Mouse (Mus musculus) heart, embryonic 10.5 days (tissue): ENCODE measurements around the gene Itpkb. TPM values are rescaled to one million over a fixed set of nuclear protein-coding genes. Genes with fewer than 3 reads are reported as not detected.

Experiments
- DNase-seq: peaks from one replicate; pipeline ENCODE4 v3.0.0-alpha.2; 2017; ENCODE audit warnings: low spot score
- H3K27ac ChIP-seq: fragments of 300-500 bp; sonication (generic); 2 replicates; pipeline ENCODE4 v1.5.1; 2016; ENCODE audit warnings: mild to moderate bottlenecking
- H3K27me3 ChIP-seq: fragments of 300-500 bp; sonication (generic); 2 replicates; pipeline ENCODE4 v1.6.1; 2016; ENCODE audit warnings: mild to moderate bottlenecking; ENCODE audit not compliant: poor library complexity, insufficient read depth, severe bottlenecking
- H3K36me3 ChIP-seq: fragments of 300-500 bp; sonication (generic); 2 replicates; pipeline ENCODE4 v1.6.1; 2016; ENCODE audit warnings: mild to moderate bottlenecking, moderate library complexity
- H3K4me1 ChIP-seq: fragments of 300-500 bp; sonication (generic); 2 replicates; pipeline ENCODE4 v1.6.1; 2016; ENCODE audit warnings: mild to moderate bottlenecking
- H3K4me3 ChIP-seq: fragments of 300-500 bp; sonication (generic); 2 replicates; pipeline ENCODE4 v1.5.1; 2016; ENCODE audit warnings: mild to moderate bottlenecking, moderate library complexity
- H3K9me3 ChIP-seq: fragments of 300-500 bp; sonication (generic); 2 replicates; pipeline ENCODE4 v1.6.1; 2016; ENCODE audit warnings: mild to moderate bottlenecking, moderate library complexity
- WGBS: fragments of 180-500 bp; shearing (Covaris S2); methylation state at CpG from one replicate; pipeline ENCODE4 v1.1.7; 2016; 5-methylcytosine and 5-hydroxymethylcytosine counted together
- polyA plus RNA-seq: library from polyadenylated mRNA; unstranded; fragments of >200 nt; fragmentation: Nextera tagmentation; extraction: Ambion mirVana; gene quantifications from 2 replicates; pipeline ENCODE4 v1.2.1, GENCODE M21; 2016

Gene Itpkb
- polyA plus RNA-seq, 1 experiment from 2014 or later, result 4.6 TPM

DNA sequence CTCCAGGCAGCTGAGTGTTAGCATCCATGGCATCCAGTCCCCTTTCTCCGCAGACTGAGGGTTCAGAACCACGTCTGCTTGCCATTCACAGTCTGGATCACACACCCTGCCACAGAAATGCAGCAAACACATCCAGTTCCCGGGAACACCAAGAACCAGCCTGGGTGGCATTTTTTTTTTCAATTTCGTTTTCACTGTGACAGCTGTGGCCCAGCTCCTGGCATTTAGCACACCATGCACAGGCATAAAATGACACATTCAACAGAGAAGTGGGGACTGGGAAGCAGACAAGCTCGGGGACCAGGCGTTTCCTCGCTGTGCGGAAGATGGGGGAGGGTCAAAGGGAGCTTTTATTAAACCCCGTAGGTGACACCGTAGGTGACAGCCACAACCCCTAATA lies 97.4 kb downstream of the Itpkb start:
- 64% methylated on average over 10 of the region's 10 CpGs for WGBS
- DNase-seq, result no peak
- no peak overlapping the region for H3K27ac ChIP-seq

DNA sequence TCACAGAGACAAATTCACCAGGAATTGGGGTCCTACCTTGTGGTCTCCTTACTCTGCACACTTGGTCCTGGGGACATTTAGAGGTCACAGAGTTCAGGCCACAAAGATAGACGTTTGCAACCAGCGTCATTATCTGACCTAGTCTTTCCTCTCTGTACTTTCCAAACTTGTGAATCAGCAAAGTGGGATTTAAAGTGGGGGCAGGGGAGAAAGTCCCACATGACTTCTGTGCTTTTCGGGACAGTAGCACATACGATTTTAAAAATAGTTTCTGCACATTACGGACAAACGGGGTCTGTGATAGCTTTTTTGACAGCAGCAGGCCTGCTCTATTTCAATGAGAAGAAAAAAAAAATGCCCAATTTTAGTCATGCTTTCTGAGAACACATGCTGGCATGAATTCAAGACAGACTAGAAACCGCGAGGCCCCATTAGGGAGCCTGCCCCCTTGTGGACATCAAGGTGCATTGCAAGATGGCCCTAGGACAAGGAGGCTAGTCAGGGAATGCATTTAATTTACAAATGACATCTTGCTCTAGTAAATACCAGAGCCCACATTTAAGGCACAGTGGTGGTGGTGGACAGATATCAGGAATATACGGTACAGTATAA lies 97.9 kb downstream of the Itpkb start:
- peaks cover 26% of the 10 kb centered on the region for H3K4me1 ChIP-seq
- peaks cover 34% of the 10 kb centered on the region for H3K27me3 ChIP-seq
- H3K4me3 ChIP-seq, result no peak overlapping the region
- no peaks in the 10 kb centered on the region for H3K36me3 ChIP-seq
- 19% methylated on average over 9 of the region's 9 CpGs for WGBS
- no peaks in the 10 kb centered on the region for H3K9me3 ChIP-seq
- DNase-seq, result no peak
- no peak overlapping the region for H3K27ac ChIP-seq

More for the DNA sequence above, 97.4 kb downstream of the Itpkb start:
- no peaks in the 10 kb centered on the region for H3K9me3 ChIP-seq
- H3K4me3 ChIP-seq, result no peak overlapping the region
- H3K36me3 ChIP-seq, result no peaks in the 10 kb centered on the region
- H3K4me1 ChIP-seq, result peaks cover 26% of the 10 kb centered on the region
- peaks cover 29% of the 10 kb centered on the region for H3K27me3 ChIP-seq

DNA sequence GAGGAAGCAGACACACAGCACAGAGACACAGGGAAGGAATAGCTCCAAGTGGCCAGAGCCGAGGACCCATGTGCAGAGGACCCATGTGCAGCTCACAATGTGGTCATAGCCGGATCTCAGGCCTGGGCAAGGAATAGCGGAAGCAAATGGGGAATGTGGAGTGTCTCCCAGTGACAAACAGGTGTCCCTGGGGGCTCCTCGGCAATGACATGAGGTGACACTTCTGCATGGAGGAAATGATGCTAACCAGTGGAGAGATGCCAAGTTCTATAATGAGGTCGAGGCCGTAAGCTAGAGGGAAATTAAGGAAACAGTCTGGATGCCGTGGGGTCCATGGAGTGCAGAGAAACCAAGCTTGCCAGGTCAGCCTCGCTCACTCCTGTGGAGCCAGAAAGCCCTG lies 98.6 kb downstream of the Itpkb start:
- no peak for DNase-seq
- Histone ChIP-seq H3K4me1 (peaks cover 25% of the 10 kb centered on the region), H3K9me3 (no peaks in the 10 kb centered on the region), H3K4me3 (no peak overlapping the region), H3K36me3 (no peaks in the 10 kb centered on the region), H3K27ac (no peak overlapping the region), H3K27me3 (peaks cover 40% of the 10 kb centered on the region)
- 77% methylated on average over 8 of the region's 8 CpGs for WGBS

DNA sequence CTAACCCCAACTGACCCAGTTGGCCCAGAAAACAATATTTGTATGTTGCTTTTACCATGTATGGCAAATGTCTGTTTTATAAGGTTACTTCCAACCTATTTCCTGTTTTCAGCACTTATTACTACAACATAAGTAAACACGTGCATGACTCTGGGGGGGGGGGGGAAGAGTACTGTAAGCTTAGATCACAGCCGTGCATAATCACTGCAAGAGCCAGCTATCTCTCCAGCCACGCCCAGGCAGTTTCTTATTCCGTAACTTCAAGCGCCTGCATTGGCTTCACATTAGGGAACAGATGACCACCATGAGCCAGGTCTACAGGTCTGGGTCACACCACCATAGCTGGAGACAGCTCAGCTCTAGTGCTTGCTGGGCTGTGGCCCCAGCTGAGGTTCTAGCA lies 99.5 kb downstream of the Itpkb start:
- Histone ChIP-seq H3K4me3 (no peak overlapping the region), H3K9me3 (no peaks in the 10 kb centered on the region), H3K36me3 (no peaks in the 10 kb centered on the region), H3K27ac (no peak overlapping the region), H3K4me1 (peaks cover 27% of the 10 kb centered on the region), H3K27me3 (peaks cover 46% of the 10 kb centered on the region)
- WGBS, result 67% methylated on average over 5 of the region's 5 CpGs
- no peak for DNase-seq

DNA sequence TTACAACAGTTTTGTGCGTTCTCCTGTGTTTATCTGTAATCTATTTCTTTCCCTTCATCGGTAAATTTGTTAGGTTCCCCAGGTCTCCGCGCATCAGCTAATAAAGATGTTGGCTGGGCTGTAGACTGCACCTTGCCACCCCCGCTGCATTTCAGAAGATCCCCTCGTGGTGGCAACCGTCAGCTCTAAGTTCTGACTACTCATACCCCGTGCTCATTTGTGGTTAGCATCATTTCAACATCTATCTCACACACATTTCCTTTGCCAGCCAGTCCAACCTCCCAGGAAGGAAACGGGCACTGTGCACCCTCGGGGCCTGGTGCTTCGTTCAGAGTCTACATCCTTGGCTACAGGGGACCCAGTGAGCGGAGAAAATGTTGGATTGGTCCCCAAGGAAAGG lies 101.5 kb downstream of the Itpkb start:
- Histone ChIP-seq H3K4me3 (no peak overlapping the region), H3K9me3 (no peaks in the 10 kb centered on the region), H3K27me3 (peaks cover 65% of the 10 kb centered on the region), H3K36me3 (no peaks in the 10 kb centered on the region), H3K27ac (no peak overlapping the region), H3K4me1 (peaks cover 29% of the 10 kb centered on the region)
- no peak for DNase-seq
- 60% methylated on average over 12 of the region's 12 CpGs for WGBS

DNA sequence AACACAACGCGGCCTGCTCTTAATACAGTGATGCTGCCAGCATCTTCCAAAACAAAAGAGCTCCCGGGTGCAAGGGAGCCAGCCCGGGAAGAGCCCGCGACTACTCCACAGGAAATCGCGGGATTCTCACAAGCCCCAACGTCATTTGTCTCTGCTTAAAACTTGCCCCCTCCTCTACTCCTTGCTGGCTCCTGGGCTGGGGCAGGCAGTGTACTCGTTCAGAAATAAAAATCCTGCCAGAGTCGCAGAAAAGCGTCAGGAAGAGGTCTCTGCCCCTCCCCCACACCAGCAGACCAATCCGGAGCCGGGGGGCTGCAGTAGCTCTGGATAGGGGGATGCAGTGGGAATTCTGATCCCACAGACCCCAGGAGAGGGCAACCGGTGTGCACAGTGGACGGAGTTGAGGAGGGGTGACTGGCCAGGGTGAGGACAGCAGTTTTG lies 102.8 kb downstream of the Itpkb start:
- H3K4me3 ChIP-seq, result peak overlapping the region; percentile 53
- H3K27ac ChIP-seq, result peak overlapping the region; percentile 72
- no peak for DNase-seq
- H3K27me3 ChIP-seq, result peaks cover 78% of the 10 kb centered on the region
- no peaks in the 10 kb centered on the region for H3K9me3 ChIP-seq
- H3K4me1 ChIP-seq, result peaks cover 21% of the 10 kb centered on the region
- no peaks in the 10 kb centered on the region for H3K36me3 ChIP-seq
- 4% methylated on average over 16 of the region's 16 CpGs for WGBS

DNA sequence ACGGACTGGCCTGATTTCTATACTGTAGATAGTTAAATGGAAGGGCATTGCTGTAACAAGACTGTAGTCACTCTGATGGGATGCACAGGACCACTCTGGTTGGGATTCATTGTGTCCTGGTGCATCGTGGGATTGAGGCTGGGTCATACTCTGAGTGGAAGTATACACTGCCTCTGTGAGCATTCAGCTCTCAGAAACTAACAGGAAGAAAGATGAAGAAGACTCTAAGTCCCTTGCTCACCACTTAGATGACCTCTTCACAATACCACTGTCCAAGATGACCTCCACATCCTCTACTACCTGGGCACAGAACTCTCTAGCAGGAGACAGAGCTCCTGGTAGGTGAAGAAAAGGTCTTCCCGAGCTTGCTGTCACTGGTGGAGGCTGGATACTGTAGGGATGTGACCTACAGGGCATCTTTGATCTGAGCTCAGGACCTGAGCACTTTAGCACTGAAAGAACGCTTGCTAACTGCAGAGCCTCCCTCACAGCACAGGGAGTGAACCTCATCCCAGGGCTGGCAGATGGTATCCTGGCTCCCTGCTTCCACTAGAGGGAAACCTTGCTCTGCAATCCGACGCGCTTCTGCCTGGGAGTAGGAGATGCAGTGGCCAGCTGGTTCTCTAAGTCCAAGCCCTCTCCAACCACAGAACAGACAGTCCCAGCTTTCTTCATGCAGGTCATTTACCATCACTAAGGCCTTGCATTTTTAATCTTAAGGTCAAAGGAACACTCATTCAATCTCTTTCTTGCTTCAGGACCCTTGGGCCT lies 103.7 kb downstream of the Itpkb start:
- Histone ChIP-seq H3K36me3 (no peaks in the 10 kb centered on the region), H3K4me3 (no peak overlapping the region), H3K9me3 (no peaks in the 10 kb centered on the region), H3K27ac (no peak overlapping the region), H3K27me3 (peaks cover 81% of the 10 kb centered on the region), H3K4me1 (peaks cover 19% of the 10 kb centered on the region)
- peak; percentile 84 for DNase-seq
- WGBS, result 17% methylated on average over 7 of the region's 7 CpGs

DNA sequence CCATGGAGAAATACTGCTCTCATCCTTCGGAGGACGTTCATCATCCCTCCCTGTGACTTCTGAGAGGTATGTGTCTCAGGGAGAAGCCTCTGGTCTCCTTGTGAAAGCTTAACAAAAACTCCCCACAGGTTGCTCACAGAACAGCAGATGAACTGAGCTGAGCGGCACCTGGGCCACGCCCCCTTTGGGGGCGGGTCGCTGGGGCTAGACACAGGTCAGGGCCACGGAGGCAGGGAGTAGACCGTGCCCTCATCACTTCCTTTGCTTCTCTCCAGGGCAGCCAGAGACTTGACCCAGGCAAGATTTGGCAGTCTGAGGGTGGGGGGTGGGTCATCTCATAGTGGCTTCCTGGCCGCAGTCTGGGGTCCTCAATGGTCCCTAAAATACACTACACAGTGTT lies 104.6 kb downstream of the Itpkb start:
- WGBS, result 9% methylated on average over 9 of the region's 9 CpGs
- no peak overlapping the region for H3K4me3 ChIP-seq
- no peaks in the 10 kb centered on the region for H3K9me3 ChIP-seq
- no peak overlapping the region for H3K27ac ChIP-seq
- peaks cover 80% of the 10 kb centered on the region for H3K27me3 ChIP-seq
- H3K36me3 ChIP-seq, result no peaks in the 10 kb centered on the region
- DNase-seq, result no peak
- peaks cover 19% of the 10 kb centered on the region for H3K4me1 ChIP-seq

DNA sequence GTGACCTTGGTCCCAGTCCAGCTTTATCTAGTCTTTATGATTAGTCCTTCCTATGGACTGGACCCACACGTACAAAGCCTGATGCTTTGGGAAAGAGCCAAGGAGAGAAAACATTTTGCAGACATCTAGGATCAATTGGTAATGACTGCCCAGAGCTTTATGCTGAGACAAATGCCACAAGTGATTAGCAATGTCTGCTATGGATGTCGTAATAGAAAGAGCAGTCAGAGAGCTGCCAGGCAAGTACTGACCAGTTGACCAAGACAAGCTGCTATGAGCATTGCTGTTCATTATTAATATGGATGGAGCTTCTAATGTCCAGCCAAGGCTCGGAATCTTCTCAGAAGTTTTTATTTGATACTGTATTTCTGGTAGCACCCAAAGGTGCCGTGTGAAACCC lies 109.2 kb downstream of the Itpkb start:
- Histone ChIP-seq H3K27me3 (peaks cover 80% of the 10 kb centered on the region), H3K36me3 (no peaks in the 10 kb centered on the region), H3K27ac (no peak overlapping the region), H3K9me3 (no peaks in the 10 kb centered on the region), H3K4me3 (no peak overlapping the region), H3K4me1 (peaks cover 5% of the 10 kb centered on the region; the same call in 1 of the 2 replicates)
- 75% methylated on average over 4 of the region's 4 CpGs for WGBS
- no peak for DNase-seq

DNA sequence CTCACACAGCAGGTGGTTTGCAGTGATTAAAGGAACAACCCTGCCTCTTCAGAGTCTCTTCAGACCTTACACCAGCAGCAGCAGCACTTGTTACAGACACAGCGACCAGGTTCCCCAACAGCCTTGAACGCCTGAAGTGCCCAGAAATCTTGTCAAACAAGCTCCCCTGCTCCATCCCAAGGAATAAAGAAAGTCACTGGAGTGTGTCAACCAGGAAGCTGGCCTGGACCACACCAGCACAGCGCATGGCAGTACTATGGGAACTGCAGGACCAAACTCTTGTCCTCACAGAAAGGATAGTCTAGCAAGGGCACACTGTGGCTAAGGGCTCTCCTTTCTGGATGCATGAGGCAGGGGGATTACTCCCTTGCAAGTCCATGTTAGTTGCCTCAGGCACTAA lies 114.1 kb downstream of the Itpkb start:
- H3K27me3 ChIP-seq, result peaks cover 71% of the 10 kb centered on the region
- peaks cover 5% of the 10 kb centered on the region for H3K4me1 ChIP-seq
- 67% methylated on average over 3 of the region's 3 CpGs for WGBS
- no peaks in the 10 kb centered on the region for H3K9me3 ChIP-seq
- DNase-seq, result no peak
- no peak overlapping the region for H3K27ac ChIP-seq
- H3K36me3 ChIP-seq, result no peaks in the 10 kb centered on the region
- no peak overlapping the region for H3K4me3 ChIP-seq

DNA sequence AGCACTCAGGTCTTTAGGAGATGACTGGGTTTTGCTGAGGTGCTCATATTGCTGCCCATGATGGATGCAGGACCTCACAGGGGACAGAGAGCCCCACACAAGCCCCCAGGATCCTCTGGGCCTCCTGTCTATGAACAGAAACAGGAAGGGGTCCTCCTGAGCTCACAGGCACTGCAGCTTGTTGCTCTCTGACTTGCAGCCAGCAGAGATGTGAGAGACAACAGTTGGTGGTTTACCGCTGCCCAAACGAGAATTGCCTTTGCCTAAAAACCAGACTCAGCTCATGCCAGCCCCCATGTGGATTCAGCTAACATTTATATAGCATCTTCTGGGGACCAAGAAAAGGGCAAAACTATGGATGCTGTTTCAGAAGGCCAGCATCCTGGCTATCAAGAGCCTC lies 119.4 kb downstream of the Itpkb start:
- Histone ChIP-seq H3K27ac (no peak overlapping the region), H3K36me3 (no peaks in the 10 kb centered on the region), H3K27me3 (peaks cover 62% of the 10 kb centered on the region; the same call in 1 of the 2 replicates), H3K9me3 (no peaks in the 10 kb centered on the region), H3K4me3 (no peak overlapping the region), H3K4me1 (peaks cover 5% of the 10 kb centered on the region)
- DNase-seq, result no peak
- 50% methylated on average over 2 of the region's 2 CpGs for WGBS

DNA sequence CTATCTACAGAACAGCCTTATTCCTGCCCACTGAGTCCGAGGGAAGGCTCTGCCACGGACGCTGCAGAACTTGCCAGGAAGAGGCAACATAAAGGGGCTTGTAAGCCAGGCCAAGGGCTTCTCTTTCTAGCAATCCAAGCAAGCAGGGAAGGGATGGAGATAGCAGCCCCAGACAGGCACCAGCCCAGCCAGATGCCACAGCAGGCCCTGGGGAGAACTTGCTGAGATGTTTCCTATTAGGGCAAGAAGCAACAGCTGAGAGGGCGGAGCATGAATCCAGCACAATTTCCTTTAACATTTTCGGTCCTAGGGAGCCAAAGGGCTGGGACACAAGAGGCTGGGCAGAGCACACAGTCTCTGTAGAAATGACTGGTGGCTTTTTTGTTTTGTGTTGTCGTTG lies 128.0 kb downstream of the Itpkb start:
- H3K4me3 ChIP-seq, result no peak overlapping the region
- 49% methylated on average over 6 of the region's 6 CpGs for WGBS
- H3K9me3 ChIP-seq, result no peaks in the 10 kb centered on the region
- peaks cover 15% of the 10 kb centered on the region for H3K4me1 ChIP-seq
- H3K27ac ChIP-seq, result no peak overlapping the region
- DNase-seq, result no peak
- peaks cover 51% of the 10 kb centered on the region; the same call in 1 of the 2 replicates for H3K27me3 ChIP-seq
- no peaks in the 10 kb centered on the region for H3K36me3 ChIP-seq

DNA sequence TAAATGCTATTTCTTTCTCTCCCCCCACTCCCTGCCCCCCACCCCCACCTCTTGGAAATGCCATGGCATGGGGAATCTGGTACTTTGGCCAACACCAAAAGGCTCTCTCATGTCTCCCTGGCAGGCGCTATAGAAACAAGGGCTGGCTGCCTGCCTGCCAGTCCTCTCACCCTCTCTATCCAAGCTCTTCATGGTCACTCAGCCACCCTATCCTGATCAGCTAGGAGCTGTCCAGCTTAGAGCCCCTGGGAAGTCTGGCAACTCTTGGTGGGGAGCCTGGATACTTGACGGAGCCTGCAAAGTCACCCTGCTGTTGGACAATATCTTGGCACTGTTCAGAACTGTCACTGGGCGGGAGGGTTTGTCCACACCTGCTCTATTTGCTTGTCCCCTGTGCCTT lies 128.4 kb downstream of the Itpkb start:
- Histone ChIP-seq H3K4me1 (peaks cover 15% of the 10 kb centered on the region), H3K4me3 (no peak overlapping the region), H3K9me3 (no peaks in the 10 kb centered on the region), H3K27ac (no peak overlapping the region), H3K27me3 (peaks cover 52% of the 10 kb centered on the region; the same call in 1 of the 2 replicates), H3K36me3 (no peaks in the 10 kb centered on the region)
- DNase-seq, result no peak
- 39% methylated on average over 3 of the region's 3 CpGs for WGBS
